Mouse (Mus musculus): Measurements from ENCODE around the gene Gdpd3.

Gdpd3 gene

GRCm38 (mm10) chr7:126807405-126807804, 41.3 kb downstream of the Gdpd3 start:
- DNase-seq (ENCODE audit: low spot score) = no peak

- peak; percentile 87 for DNase-seq (ENCODE audit: low spot score)
Measured at GRCm38 (mm10) chr7:126808703-126809455, 42.7 kb downstream of the Gdpd3 start.

DNA sequence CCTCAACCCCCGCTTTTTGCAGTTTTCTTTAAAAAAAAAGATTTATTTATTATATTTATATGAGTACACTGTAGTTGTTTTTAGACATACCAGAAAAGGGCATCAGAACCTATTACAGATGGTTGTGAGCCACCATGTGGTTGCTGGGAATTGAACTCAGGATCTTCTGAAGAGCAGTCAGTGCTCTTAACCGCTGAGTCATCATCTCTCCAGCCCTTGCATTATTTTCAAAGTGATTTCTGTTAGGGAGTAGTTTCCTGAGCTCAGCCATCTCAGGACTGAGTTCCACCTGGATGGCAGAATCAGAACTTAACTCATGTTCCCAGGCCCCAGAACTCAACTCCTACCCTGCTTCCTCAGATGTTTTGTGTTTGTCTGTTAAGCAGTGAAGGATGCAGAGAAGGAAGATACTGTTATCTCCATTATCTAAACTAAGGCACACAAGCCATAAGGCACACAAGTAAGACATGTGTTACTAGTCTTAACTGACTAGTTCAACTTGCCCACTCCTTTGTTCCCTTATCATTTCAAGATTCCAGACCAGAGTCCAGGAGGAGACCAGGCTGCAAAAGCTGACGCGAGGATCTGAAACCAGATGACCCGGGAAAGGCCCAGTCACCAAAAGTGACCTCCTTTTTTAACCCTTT, 43.7 kb downstream of the Gdpd3 start:
- no peak for DNase-seq (ENCODE audit: low spot score)

GRCm38 (mm10) chr7:126815726-126816222, 49.6 kb downstream of the Gdpd3 start:
- no peak for DNase-seq (ENCODE audit: low spot score)

DNA sequence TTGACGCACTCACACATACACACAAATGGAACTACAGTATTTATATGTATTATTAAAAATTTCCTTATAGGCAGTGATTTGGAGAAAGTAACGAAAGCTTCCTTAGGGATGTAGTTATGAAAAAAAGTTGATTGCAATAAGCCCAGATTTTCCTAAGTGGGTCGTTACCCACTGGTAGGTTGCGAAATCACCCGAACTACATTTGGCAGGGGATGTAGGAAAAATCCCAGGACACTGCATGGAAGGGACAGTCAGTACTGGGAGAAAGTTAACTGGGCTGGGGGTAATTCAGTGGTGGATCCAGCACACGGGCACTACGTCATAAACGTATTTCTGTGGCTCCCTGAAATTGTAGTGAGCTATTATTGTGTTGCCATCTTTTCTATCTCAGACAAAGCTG, 50.4 kb downstream of the Gdpd3 start:
- DNase-seq (ENCODE audit: low spot score) = no peak

DNA sequence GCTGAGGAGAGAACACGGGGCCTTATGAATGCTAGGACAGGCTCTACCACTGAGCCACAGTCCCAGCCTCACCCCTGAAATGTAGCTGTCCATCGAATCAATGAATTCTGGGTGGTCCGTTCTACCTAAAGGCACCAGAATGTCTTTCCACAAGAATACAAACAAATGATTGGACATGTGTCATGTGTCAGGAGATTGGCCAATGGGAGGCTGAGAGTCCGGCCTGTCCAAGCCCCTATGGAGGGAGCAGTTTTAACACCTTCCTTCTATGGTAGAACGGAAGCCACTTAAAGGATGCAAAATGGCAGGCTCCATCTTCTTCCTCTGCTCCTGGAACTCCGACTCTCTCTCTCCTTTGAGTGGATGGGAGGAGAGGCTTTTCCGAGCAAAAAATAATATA, 51.5 kb downstream of the Gdpd3 start:
- no peak for DNase-seq (ENCODE audit: low spot score)

DNA sequence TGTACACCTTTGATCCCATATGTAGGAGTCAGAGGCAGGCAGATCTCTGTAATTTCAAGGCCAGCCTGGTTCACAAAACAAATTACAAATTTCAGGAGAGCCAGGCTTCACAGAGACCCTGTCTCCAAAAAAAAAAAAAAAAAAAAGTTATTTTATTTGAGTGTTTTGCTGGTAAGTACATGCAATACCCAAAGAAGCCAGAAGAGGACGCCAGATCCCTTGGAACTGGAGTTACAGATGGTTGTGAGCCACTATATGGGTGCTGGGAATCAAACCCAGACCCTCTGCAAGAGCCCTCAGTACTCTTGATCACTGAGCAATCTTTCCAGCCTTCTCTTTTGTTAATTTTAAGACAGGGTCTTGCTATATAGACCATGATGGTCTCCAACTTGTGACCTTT, 52.7 kb downstream of the Gdpd3 start:
- DNase-seq (ENCODE audit: low spot score) = no peak

GRCm38 (mm10) chr7:126821835-126822511, 55.8 kb downstream of the Gdpd3 start:
- peak; percentile 91 for DNase-seq (ENCODE audit: low spot score)

DNA sequence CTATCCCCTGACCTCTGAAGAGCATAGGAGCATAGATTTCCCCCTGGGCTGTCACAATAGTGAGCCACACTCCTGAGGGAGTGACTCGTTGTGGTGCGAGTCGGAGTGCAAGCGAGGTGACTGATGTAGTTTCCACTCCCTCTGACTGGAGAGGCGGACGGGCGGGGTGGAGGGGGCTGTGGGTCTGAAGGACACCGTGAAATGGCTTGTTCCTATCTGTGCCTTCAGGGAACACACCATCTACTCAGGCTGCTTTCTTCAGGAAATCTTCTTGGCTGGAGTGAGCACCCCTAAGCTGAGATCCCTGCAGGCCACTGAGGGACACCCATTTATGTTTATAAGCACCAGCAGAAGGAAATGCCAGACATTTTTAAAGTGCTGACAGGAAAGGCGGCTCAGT, 56.6 kb downstream of the Gdpd3 start:
- DNase-seq (ENCODE audit: low spot score) = no peak

DNA sequence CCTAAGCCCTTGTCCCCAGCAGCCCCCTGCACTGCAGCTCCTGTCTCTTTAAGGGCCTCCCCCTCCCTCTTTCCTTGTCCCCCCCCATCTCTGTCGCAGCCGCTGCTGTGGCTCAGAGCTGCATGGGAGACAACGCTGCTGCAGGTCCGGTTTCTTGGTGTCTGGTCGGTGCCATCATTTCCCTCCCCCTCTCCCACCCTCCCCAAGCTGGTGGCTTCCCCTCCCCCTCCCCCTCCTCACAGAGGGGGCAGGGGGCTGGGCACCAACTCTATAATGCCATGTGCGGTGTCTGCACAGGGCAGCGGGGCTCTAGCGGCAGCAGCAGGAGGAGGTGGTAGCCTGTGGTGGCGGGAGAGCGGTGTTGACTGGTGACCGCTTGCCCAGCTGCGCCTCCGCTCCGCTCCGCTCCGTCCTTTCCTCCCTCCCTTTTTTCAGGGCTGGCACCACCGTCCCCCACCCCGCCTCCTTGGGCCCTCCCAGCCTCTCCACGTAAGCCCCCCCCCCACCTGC, 57.1 kb downstream of the Gdpd3 start:
- DNase-seq (ENCODE audit: low spot score) = no peak

DNA sequence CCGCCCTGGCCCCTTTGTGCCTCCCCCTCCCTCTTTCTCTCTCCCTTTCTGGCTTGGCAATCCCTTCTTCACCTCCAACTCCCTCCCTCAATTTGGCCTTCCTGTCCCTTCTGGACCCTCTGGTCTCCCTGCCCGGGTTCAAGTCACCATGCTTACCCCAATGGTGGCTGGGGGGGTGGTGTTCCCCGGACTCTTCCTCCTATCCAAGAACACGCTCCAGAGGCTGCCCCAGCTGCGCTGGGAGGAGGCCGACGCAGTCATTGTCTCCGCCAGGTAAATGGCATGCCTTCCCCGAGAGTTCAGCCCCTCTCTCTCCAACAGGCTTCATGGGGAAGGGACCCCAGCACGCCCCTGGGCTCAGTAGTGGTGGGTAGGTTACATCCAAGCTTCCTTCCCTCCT, 57.8 kb downstream of the Gdpd3 start:
- DNase-seq (ENCODE audit: low spot score) = no peak

All from testis, postnatal 10 days (tissue).